Mouse (Mus musculus) forebrain, embryonic 13.5 days (tissue): ENCODE data around the gene Harbi1. TPM values are rescaled to one million over a fixed set of nuclear protein-coding genes. Genes with fewer than 3 reads are reported as not detected.
A peak's percentile ranks its signal among the peaks of the same experiment; 100 is the strongest.

Experiments
- ATAC-seq: fragments of 200-750 bp; cut with Nextera tagmentation; 2 replicates; pipeline ENCODE4 v1.8.0; 2017
- H3K27ac ChIP-seq: fragments of 300-500 bp; sonication (generic); 2 replicates; pipeline ENCODE4 v1.5.1; 2015; ENCODE audit warnings: inconsistent platforms, mild to moderate bottlenecking, moderate library complexity
- H3K27me3 ChIP-seq: fragments of 300-500 bp; sonication (generic); 2 replicates; pipeline ENCODE4 v1.6.1; 2015; ENCODE audit warnings: mild to moderate bottlenecking, inconsistent platforms
- H3K36me3 ChIP-seq: fragments of 300-500 bp; sonication (generic); 2 replicates; pipeline ENCODE4 v1.6.1; 2015; ENCODE audit warnings: mild to moderate bottlenecking, inconsistent platforms; ENCODE audit not compliant: poor library complexity, severe bottlenecking
- H3K4me1 ChIP-seq: fragments of 300-500 bp; sonication (generic); 2 replicates; pipeline ENCODE4 v1.6.1; 2015; ENCODE audit warnings: inconsistent platforms
- H3K4me2 ChIP-seq: fragments of 300-500 bp; sonication (generic); 2 replicates; pipeline ENCODE4 v1.6.1; 2015; ENCODE audit warnings: inconsistent platforms, mild to moderate bottlenecking, moderate library complexity
- H3K4me3 ChIP-seq: fragments of 300-500 bp; sonication (generic); 2 replicates; pipeline ENCODE4 v1.5.1; 2015; ENCODE audit warnings: mild to moderate bottlenecking, inconsistent platforms
- H3K9ac ChIP-seq: fragments of 300-500 bp; sonication (generic); 2 replicates; pipeline ENCODE4 v1.6.1; 2015; ENCODE audit warnings: mild to moderate bottlenecking, inconsistent platforms
- H3K9me3 ChIP-seq: fragments of 300-500 bp; sonication (generic); replicated peaks from 2 replicates; pipeline ENCODE4 v1.6.1; 2016; ENCODE audit warnings: inconsistent platforms
- WGBS: fragments of 180-500 bp; shearing (Covaris S2); methylation state at CpG from one replicate; pipeline ENCODE4 v1.1.7; 2015; 5-methylcytosine and 5-hydroxymethylcytosine counted together
- polyA plus RNA-seq: library from polyadenylated mRNA; unstranded; fragments of >200 nt; fragmentation: Nextera tagmentation; extraction: Ambion mirVana; gene quantifications from 2 replicates; pipeline ENCODE4 v1.2.1, GENCODE M21; 2015

Harbi1 gene
- polyA plus RNA-seq = 21.2 and 22.0 TPM in 2 replicates

DNA sequence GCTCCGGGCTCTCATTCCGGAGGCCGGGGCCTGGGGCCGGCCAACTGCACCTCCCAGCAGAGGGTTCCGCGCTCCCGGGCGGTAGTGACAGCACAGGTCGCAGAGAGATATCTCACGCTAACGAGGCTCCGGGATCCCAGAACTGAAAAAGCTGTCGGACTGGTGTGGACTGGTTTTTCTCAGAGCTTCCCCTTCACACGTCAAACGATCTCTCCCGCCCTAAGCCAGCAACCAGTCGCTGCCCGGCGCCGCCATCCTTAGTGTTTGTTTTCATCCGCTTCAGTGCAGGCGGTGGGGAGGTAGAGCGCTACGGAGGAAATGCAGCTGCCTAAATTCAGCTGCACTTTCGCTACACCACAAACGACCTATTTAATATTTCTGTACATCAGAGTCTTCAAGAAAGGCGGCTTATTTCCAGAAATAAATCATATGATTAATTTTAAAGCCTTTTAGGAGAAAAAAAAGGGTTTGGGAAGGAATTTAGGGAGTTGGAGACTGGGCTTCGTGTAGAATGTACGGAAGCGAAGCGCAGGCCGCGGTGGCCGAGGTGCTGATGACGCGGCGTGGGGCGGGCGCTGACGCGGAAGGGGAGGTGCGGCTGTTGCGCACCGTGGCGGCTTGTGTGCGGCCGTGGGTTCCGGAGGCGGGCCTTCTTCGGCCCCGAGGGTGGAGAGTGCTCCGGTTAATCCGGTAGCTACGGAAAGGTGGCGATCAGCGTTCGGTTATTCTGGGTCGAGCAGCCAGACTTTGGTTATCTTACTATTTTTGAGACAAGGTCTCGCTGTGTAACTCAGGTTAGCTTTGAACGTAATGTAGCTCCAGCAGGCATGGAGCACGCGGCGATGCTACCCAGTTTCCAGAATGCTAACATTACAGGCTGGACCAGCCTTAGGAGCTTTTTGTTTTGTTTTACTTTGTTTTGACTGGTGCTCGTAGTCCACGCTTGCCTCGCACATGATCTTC is at the start of gene Harbi1, which contains the start of gene Atg13:
TSS of gene Harbi1 (plus strand) at position 581 of the 963 bp plus-strand sequence.
TSS of gene Atg13 (minus strand) at position 305 of the 963 bp plus-strand sequence.
- Histone ChIP-seq H3K36me3 (no peaks in the 10 kb centered on the region), H3K4me2 (peak within 1 kb of the TSS; percentile 94), H3K4me3 (peak within 1 kb of the TSS; percentile 99), H3K4me1 (peaks cover 26% of the 10 kb centered on the region), H3K9me3 (no peaks in the 10 kb centered on the region), H3K27ac (peak within 1 kb of the TSS; percentile 52), H3K27me3 (no peaks in the 10 kb centered on the region), H3K9ac (peak within 1 kb of the TSS; percentile 88)
- under 1% methylated on average over 66 of the region's 66 CpGs for WGBS
- ATAC-seq = peak; percentile 99

DNA sequence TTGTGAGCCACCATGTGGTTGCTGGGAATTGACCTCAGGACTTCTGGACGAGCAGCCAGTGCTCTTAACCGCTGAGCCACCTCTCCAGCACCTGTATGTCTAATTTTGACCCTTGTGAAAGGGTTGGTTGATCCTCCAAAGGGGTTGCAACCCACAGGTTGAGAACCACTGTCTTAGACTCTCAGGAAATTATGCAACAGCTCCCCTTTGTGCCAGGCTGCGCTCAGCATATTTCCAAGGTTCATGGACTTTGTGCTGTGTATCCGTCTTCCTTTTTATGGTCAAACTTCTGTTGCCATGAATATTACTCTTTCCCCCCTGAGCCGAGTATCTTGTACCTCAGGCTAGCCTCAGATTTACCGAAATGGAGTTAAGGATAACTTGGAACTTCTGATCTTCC is 49.7 kb upstream of the Harbi1 start:
- no peak overlapping the region for H3K9ac ChIP-seq
- H3K4me3 ChIP-seq = no peak overlapping the region
- H3K36me3 ChIP-seq = peaks cover 84% of the 10 kb centered on the region
- no peak for ATAC-seq
- no peaks in the 10 kb centered on the region for H3K27me3 ChIP-seq
- H3K9me3 ChIP-seq = no peaks in the 10 kb centered on the region
- H3K4me1 ChIP-seq = no peaks in the 10 kb centered on the region
- H3K4me2 ChIP-seq = no peak overlapping the region
- WGBS = 93% methylated on average over 6 of the region's 6 CpGs
- no peak overlapping the region for H3K27ac ChIP-seq

DNA sequence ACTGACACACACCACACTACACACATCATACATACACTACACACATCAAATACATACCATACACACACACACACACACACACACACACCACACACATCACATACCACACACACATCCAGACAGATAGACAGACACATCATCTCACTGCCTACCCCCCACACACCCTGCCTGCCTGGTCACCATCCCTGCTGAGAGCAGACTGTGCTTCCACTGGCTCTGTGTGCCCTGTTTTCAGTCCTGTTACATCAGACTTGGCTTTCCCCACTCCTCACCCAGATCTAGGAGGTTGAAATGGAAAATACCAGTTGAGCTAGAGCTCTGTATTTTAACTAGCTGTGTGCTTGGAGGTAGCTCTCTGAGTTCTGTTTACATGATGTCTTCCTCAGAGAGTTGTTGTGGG is 45.9 kb upstream of the Harbi1 start:
- H3K4me2 ChIP-seq = no peak overlapping the region
- H3K9ac ChIP-seq = no peak overlapping the region
- H3K4me1 ChIP-seq = no peaks in the 10 kb centered on the region
- H3K27ac ChIP-seq = no peak overlapping the region
- H3K27me3 ChIP-seq = no peaks in the 10 kb centered on the region
- no peak overlapping the region for H3K4me3 ChIP-seq
- no peak for ATAC-seq
- peaks cover 84% of the 10 kb centered on the region for H3K36me3 ChIP-seq
- no peaks in the 10 kb centered on the region for H3K9me3 ChIP-seq

DNA sequence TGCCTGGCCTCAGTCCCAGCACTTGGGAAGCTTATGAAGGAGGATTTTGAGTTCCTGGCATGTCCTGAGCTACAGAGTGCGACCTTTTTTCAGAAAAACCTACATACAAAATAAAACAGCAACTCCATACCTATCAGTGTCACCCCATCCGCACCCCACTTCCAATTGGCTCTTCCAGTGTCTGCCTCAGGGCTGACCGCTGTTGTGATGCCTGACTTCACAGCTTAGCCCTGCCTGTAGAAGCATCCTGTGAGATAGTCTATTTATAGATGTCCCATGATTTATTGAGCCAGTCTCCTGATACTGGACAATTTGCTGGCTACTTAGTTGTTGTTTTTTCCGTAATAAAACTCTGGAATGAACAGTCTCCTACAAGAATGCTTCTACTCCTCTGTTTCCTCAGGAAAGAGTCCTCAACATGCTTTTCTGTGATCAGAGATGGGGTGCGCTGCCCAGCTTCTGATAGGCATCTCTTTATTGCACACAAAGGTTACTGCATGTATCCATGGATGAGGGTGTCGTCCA is 44.2 kb upstream of the Harbi1 start:
- H3K4me1 ChIP-seq = no peaks in the 10 kb centered on the region
- peaks cover 91% of the 10 kb centered on the region for H3K36me3 ChIP-seq
- H3K4me3 ChIP-seq = no peak overlapping the region
- H3K9me3 ChIP-seq = no peaks in the 10 kb centered on the region
- H3K27me3 ChIP-seq = no peaks in the 10 kb centered on the region
- no peak overlapping the region for H3K9ac ChIP-seq
- H3K4me2 ChIP-seq = no peak overlapping the region
- no peak overlapping the region for H3K27ac ChIP-seq
- ATAC-seq = no peak
- WGBS = 96% methylated on average over 6 of the region's 6 CpGs

DNA sequence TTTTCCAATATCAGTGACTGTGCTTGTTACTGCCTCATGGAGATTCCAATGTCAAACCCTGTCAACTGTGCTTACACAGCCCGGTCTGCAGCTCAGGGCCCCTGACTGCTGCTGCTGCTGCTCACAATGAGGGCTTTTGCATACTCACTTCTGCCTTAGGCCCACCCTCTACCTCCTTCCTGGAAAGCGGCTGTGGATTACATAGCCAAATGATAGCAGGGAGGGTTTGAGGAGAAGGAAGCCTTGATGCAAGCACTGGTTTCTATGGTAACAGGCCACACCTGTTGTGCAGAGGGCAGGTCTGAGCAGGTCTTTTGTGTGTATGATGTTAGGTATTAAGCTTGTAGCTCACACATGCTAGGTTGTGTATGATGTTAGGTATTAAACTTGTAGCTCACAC is 42.9 kb upstream of the Harbi1 start:
- no peaks in the 10 kb centered on the region for H3K9me3 ChIP-seq
- no peak overlapping the region for H3K9ac ChIP-seq
- H3K4me2 ChIP-seq = no peak overlapping the region
- H3K4me1 ChIP-seq = no peaks in the 10 kb centered on the region
- peaks cover 86% of the 10 kb centered on the region for H3K36me3 ChIP-seq
- no peaks in the 10 kb centered on the region for H3K27me3 ChIP-seq
- H3K4me3 ChIP-seq = no peak overlapping the region
- 80% methylated on average over 2 of the region's 2 CpGs for WGBS
- ATAC-seq = no peak
- H3K27ac ChIP-seq = no peak overlapping the region

DNA sequence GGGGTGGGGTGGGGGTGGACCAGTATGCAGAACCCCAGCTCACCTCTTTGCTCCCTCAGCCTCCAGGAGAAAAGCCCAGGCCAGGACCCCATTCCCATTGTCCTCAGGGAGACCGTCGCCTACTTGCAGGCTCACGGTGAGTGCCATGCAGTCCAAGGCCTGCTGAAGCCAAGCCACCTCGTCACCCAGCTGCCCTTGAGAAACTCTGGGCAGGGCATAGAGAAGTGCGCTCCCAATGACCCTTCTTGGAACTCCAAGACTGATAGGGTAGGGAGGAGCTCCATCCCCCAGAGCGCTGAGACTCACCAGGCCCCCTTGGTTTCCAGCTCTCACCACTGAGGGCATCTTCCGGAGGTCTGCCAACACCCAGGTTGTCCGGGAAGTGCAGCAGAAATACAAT is 41.3 kb upstream of the Harbi1 start:
- Histone ChIP-seq H3K27ac (no peak overlapping the region), H3K36me3 (peaks cover 81% of the 10 kb centered on the region), H3K9me3 (no peaks in the 10 kb centered on the region), H3K4me3 (no peak overlapping the region), H3K4me1 (no peaks in the 10 kb centered on the region), H3K4me2 (no peak overlapping the region), H3K9ac (no peak overlapping the region), H3K27me3 (no peaks in the 10 kb centered on the region)
- ATAC-seq = no peak
- WGBS = 93% methylated on average over 8 of the region's 8 CpGs

DNA sequence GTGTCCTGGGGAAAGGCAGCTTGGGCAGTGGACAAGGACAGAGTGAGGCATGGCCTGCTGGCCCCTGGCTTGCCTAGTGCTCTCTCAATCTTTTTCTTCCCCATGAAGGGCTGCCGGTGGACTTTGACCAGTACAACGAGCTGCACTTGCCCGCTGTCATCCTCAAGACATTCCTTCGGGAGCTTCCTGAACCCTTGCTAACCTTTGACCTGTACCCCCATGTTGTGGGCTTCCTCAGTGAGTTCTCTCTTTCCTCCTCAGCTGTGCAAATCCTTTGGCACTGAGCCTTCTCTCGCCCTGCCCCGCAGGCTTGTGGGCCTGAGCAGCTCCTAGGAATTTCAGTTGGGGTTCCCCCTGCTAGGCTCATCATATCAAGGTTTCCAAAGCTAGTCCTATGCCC is 40.6 kb upstream of the Harbi1 start:
- peaks cover 81% of the 10 kb centered on the region for H3K36me3 ChIP-seq
- H3K27me3 ChIP-seq = no peaks in the 10 kb centered on the region
- WGBS = 95% methylated on average over 6 of the region's 6 CpGs
- H3K9me3 ChIP-seq = no peaks in the 10 kb centered on the region
- ATAC-seq = no peak
- H3K4me3 ChIP-seq = no peak overlapping the region
- H3K4me1 ChIP-seq = no peaks in the 10 kb centered on the region
- no peak overlapping the region for H3K27ac ChIP-seq
- no peak overlapping the region for H3K9ac ChIP-seq
- H3K4me2 ChIP-seq = no peak overlapping the region

DNA sequence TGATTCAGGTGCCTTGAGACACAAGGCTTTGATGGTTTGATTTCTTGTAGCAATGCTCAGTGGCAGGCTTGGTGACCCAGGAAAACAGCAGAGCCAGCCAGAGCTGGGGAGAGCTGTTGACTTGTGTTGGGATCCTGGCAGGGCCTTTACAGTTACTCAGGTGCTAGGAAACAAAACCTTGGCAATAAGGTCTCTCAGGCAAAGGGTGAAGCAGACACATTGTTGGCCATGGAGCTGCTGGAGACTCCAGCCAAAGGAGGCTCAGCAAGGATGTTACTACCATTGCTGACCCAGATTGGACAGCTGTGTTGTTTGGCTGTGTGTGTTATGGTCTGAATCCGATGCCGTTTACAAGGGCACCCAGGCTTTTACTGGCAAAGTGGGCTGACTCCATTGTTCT is 37.1 kb upstream of the Harbi1 start:
- Histone ChIP-seq H3K27me3 (no peaks in the 10 kb centered on the region), H3K36me3 (peaks cover 87% of the 10 kb centered on the region), H3K4me2 (no peak overlapping the region), H3K4me3 (no peak overlapping the region), H3K4me1 (no peaks in the 10 kb centered on the region), H3K9me3 (no peaks in the 10 kb centered on the region), H3K27ac (no peak overlapping the region), H3K9ac (no peak overlapping the region)
- ATAC-seq = no peak
- 89% methylated on average over 2 of the region's 2 CpGs for WGBS

DNA sequence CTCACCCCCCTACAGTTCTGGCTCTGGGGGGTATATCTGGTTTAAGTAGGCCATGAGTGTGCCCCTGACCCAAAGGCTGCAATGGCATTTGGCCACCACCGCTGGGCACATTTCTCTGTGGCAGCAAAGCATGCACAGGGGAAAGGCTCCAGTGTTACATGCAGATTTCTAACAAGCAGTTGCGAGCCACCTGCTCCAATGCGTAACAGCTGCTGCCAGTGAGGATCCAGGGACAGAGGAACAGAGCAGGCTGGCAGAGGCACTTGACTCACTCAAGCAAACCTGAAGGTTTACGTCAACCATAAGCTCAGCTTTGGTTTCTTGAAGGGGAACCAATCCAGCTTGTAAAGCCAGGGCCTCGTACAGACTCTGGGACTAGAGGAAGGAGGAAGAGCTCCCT is 35.8 kb upstream of the Harbi1 start:
- H3K4me3 ChIP-seq = no peak overlapping the region
- no peak overlapping the region for H3K9ac ChIP-seq
- no peak overlapping the region for H3K27ac ChIP-seq
- H3K27me3 ChIP-seq = no peaks in the 10 kb centered on the region
- no peak overlapping the region for H3K4me2 ChIP-seq
- no peaks in the 10 kb centered on the region for H3K4me1 ChIP-seq
- peaks cover 87% of the 10 kb centered on the region for H3K36me3 ChIP-seq
- WGBS = 91% methylated on average over 5 of the region's 5 CpGs
- no peaks in the 10 kb centered on the region for H3K9me3 ChIP-seq
- ATAC-seq = no peak

DNA sequence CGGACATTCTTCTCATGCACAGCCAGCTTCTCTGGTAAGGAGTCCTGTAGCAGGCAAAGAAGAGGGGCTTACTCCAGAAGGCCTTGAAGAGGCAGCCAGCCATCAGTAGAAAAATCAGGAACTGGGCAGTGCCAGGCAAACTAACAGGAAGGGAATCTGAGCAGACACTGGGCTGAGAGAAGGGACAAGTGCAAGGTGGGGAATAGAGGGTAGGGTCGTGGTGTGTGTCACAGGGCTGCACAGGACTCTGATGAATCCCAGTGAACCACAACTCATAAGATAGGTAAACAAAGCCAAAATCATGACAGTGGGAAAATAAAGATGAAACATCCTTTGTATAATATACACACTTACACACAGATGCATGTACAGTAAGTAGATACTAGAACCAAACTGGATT is 34.2 kb upstream of the Harbi1 start:
- no peak overlapping the region for H3K4me2 ChIP-seq
- no peak overlapping the region for H3K27ac ChIP-seq
- H3K4me3 ChIP-seq = no peak overlapping the region
- no peaks in the 10 kb centered on the region for H3K4me1 ChIP-seq
- peaks cover 87% of the 10 kb centered on the region for H3K36me3 ChIP-seq
- H3K27me3 ChIP-seq = no peaks in the 10 kb centered on the region
- H3K9me3 ChIP-seq = no peaks in the 10 kb centered on the region
- WGBS = 87% methylated on average over 2 of the region's 2 CpGs
- no peak for ATAC-seq
- no peak overlapping the region for H3K9ac ChIP-seq

DNA sequence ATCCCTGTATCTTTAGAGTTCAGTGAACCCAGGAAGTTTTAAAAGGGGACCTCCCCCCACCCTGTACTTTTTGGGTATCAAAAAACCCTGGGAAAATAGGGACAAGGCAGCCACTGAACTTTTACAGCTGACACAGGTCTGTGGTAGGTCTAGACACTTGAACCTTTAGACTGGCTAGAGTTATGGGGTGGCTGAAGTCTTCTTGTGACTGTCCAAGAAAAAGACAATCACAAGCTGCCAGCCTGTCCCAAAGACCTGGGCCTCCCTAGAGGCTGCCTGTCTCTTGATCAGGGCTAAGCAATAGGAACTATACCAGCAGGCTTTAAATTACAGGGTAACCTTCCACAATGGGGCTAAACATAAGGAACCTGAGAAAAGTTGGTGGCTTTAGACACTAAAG is 33.7 kb upstream of the Harbi1 start:
- no peak for ATAC-seq
- H3K36me3 ChIP-seq = peaks cover 87% of the 10 kb centered on the region
- H3K4me2 ChIP-seq = no peak overlapping the region
- no peaks in the 10 kb centered on the region for H3K9me3 ChIP-seq
- no peak overlapping the region for H3K4me3 ChIP-seq
- H3K9ac ChIP-seq = no peak overlapping the region
- H3K27me3 ChIP-seq = no peaks in the 10 kb centered on the region
- H3K4me1 ChIP-seq = no peaks in the 10 kb centered on the region
- H3K27ac ChIP-seq = no peak overlapping the region

DNA sequence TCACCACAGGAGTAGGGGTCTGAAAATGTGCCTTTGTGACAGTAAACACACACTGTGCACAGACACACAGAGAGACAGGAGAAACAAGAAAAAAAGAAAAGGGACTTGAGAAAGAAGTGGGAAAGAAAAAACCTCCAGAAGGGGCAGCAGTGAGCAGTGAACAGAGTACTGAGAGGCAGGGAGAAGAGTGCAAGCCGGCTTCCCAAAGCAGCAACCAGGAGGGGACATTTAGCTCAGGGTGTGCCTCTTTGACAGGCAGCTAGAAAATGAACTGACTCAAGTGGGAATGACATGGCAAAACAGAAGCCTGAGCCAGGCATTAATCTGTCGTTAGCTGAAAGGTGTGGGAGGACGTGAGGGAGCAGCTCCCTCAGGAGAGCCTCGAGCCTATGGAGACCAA is 27.8 kb upstream of the Harbi1 start:
- H3K27ac ChIP-seq = no peak overlapping the region
- no peak overlapping the region for H3K9ac ChIP-seq
- no peaks in the 10 kb centered on the region for H3K9me3 ChIP-seq
- no peaks in the 10 kb centered on the region for H3K27me3 ChIP-seq
- H3K4me2 ChIP-seq = no peak overlapping the region
- H3K4me3 ChIP-seq = no peak overlapping the region
- H3K36me3 ChIP-seq = peaks cover 92% of the 10 kb centered on the region
- WGBS = 64% methylated on average over 4 of the region's 4 CpGs
- H3K4me1 ChIP-seq = no peaks in the 10 kb centered on the region
- ATAC-seq = no peak
